Mouse (Mus musculus): ENCODE measurements around the gene Znrf2.
"Not testable (repeated sequence)": the region's sequence is repeated elsewhere in the genome, so short reads cannot be mapped to it uniquely, and the experiment has no call there.

The Znrf2 gene

GRCm38 (mm10) chr6:54849179-54850156, 32.8 kb downstream of the Znrf2 start:
- DNase-seq (ENCODE audit: extremely low spot score): no peak

- no peak for DNase-seq (ENCODE audit: extremely low spot score)
Measured at GRCm38 (mm10) chr6:54851778-54852177, 35.1 kb downstream of the Znrf2 start.

- DNase-seq (ENCODE audit: extremely low spot score): no peak
Measured at GRCm38 (mm10) chr6:54852669-54853068, 36.0 kb downstream of the Znrf2 start.

GRCm38 (mm10) chr6:54854859-54855258, 38.1 kb downstream of the Znrf2 start:
- no peak for DNase-seq (ENCODE audit: extremely low spot score)

GRCm38 (mm10) chr6:54855801-54856583, 39.3 kb downstream of the Znrf2 start:
- no peak for DNase-seq (ENCODE audit: extremely low spot score)

GRCm38 (mm10) chr6:54859159-54859558, 42.4 kb downstream of the Znrf2 start:
- DNase-seq (ENCODE audit: extremely low spot score): not testable (repeated sequence)

GRCm38 (mm10) chr6:54860180-54860579, 43.5 kb downstream of the Znrf2 start:
- DNase-seq (ENCODE audit: extremely low spot score): no peak

- no peak for DNase-seq (ENCODE audit: extremely low spot score)
Measured at GRCm38 (mm10) chr6:54866731-54867410, 50.2 kb downstream of the Znrf2 start.

GRCm38 (mm10) chr6:54867411-54867745, 50.7 kb downstream of the Znrf2 start:
- DNase-seq (ENCODE audit: extremely low spot score): no peak

GRCm38 (mm10) chr6:54873029-54873428, 56.3 kb downstream of the Znrf2 start:
- DNase-seq (ENCODE audit: extremely low spot score): no peak

- DNase-seq (ENCODE audit: extremely low spot score): peak; percentile 13
Measured at GRCm38 (mm10) chr6:54876782-54877181, 60.1 kb downstream of the Znrf2 start.

GRCm38 (mm10) chr6:54877651-54878050, 60.9 kb downstream of the Znrf2 start:
- no peak for DNase-seq (ENCODE audit: extremely low spot score)

- DNase-seq (ENCODE audit: extremely low spot score): no peak
Measured at GRCm38 (mm10) chr6:54878546-54878945, 61.8 kb downstream of the Znrf2 start.

- DNase-seq (ENCODE audit: extremely low spot score): no peak
Measured at GRCm38 (mm10) chr6:54880086-54880485, 63.4 kb downstream of the Znrf2 start.

- DNase-seq (ENCODE audit: extremely low spot score): no peak
Measured at GRCm38 (mm10) chr6:54883424-54883823, 66.7 kb downstream of the Znrf2 start.

- DNase-seq (ENCODE audit: extremely low spot score): no peak
Measured at GRCm38 (mm10) chr6:54886195-54886594, 69.5 kb downstream of the Znrf2 start.

GRCm38 (mm10) chr6:54890221-54890620, 73.5 kb downstream of the Znrf2 start:
- DNase-seq (ENCODE audit: extremely low spot score): no peak

GRCm38 (mm10) chr6:54891384-54891783, 74.7 kb downstream of the Znrf2 start:
- no peak for DNase-seq (ENCODE audit: extremely low spot score)

- DNase-seq (ENCODE audit: extremely low spot score): no peak
Measured at GRCm38 (mm10) chr6:54900256-54900655, 83.5 kb downstream of the Znrf2 start.

GRCm38 (mm10) chr6:54902547-54902946, 85.8 kb downstream of the Znrf2 start:
- no peak for DNase-seq (ENCODE audit: extremely low spot score)

GRCm38 (mm10) chr6:54906053-54907040, 89.6 kb downstream of the Znrf2 start:
- DNase-seq (ENCODE audit: extremely low spot score): no peak
